Mouse (Mus musculus): ENCODE measurements at regions not wholly inside any gene's neighbourhood (a gene's known extent, or its start where the extent isn't known, plus 50 kb on each side); places are given as distances from the start of the nearest gene placed in this dataset.

GRCm38 (mm10) chr13:25347558-25347957, 77.3 kb upstream of the Nrsn1 start:
- TF ChIP-seq CTCF (IDR thresholded peaks at IDR 0.05; ENCODE audit: borderline replicate concordance, control insufficient read depth, extremely low read depth, insufficient read depth, low read length, poor library complexity) (no peak), POLR2A (IDR thresholded peaks at IDR 0.05; ENCODE audit: control insufficient read depth, extremely low read depth, insufficient read depth, low read length, poor library complexity) (no peak)
